Mouse (Mus musculus) T-helper 17 cell (primary cell): ENCODE results near the gene Zfp382.
"Not testable (repeated sequence)": the region's sequence is repeated elsewhere in the genome, so short reads cannot be mapped to it uniquely, and the experiment has no call there.

Experiments used
- in situ Hi-C, 2 experiments: fragments of 300-600 bp; cut with MboI, MseI; formaldehyde crosslinking; loops; 1 replicate in 1 of 2; 2 replicates in 1 of 2; pipeline ENCODE4 v1.15.1; 2025; ENCODE audit warnings: high pct_unique_total_duplicates in 2 of 2

The Zfp382 gene

DNA sequence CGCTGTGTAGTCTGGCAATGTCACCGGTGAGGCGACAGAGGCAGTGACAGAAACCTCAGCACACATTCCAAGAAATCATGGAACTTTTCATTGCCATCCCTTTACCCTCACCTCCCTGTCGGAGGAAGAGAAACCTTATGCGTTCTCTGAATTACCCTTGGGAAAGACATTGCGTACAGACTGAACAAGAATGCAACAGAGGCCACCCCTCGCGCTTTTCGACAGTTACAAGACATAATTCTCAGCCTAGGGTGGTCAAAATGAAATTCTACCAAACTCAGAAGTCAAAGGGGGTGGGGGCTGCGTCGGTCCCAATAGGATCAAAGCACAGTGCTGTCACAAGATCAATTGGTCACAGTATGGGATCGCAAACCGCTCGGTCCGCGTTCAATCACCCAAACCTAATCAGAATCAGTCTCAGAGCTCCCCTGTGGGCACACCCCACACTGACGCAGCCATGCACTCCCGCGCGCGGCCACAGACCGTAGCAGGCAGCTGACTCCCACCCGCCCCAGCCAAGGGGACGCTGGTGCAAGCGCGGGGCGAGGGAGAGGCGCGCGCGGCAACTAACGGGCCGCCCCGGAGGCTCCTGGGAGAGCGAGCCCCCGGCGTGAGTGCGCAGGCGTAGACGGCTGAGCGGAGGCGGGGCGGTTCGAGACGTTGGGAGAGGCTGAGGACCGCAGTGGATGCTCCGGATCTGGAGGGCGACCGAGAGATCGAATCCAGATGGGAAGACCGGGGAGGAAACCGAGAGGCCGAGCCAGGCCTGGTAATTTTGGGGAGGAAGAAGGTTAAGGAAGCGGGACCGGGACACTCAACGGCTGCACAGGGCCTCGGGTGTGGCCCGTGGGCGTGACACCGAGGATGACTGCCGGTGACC lies at the start of gene Zfp382:
TSS of gene Zfp382 (plus strand) at position 635 of the 880 bp plus-strand sequence.
- in situ Hi-C loops, result no loop called here

- in situ Hi-C loops, result no loop called here
These were observed 49.4 kb upstream of the Zfp382 start, which contains the start of gene Zfp82 for GRCm38 (mm10) chr7:30072146-30073028. Gene Zfp82, minus strand, starts transcription at chr7:30072900.

GRCm38 (mm10) chr7:30086524-30086923 lies 35.2 kb upstream of the Zfp382 start:
- in situ Hi-C loops, result no loop called here

DNA sequence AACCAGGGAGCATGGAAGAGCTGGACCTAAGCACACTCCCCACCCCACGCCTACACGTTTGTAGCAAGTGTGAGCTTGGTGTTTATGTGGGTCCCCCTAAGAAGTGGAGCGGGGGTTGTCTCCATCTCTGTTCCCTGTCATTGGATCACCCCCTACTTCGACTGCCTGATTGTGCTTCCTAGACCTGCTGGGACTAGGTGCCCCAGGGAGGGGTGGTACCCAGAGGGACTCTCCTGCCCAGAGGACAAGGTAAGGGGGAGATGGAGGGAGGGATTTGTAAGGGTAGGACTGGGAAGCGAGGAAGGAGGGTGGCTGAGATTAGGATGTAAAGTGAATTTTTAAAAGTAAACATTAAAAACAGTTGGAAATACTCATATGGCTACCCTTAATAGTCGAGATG lies 32.3 kb upstream of the Zfp382 start:
- in situ Hi-C loops, result no loop called here

- in situ Hi-C loops, result loop anchor here in 1 of 2 experiments (10.0 kb wide), 1 partner anchor 464 kb away; the partner anchor contains the start of genes Hspb6, Lin37 and Proser3
These were observed 31.4 kb upstream of the Zfp382 start, which contains the start of the genes Gm26920 and Zfp566 for GRCm38 (mm10) chr7:30090092-30090969. Gene Gm26920, minus strand, starts transcription at chr7:30090410. Gene Zfp566, minus strand, starts transcription at chr7:30090527.

DNA sequence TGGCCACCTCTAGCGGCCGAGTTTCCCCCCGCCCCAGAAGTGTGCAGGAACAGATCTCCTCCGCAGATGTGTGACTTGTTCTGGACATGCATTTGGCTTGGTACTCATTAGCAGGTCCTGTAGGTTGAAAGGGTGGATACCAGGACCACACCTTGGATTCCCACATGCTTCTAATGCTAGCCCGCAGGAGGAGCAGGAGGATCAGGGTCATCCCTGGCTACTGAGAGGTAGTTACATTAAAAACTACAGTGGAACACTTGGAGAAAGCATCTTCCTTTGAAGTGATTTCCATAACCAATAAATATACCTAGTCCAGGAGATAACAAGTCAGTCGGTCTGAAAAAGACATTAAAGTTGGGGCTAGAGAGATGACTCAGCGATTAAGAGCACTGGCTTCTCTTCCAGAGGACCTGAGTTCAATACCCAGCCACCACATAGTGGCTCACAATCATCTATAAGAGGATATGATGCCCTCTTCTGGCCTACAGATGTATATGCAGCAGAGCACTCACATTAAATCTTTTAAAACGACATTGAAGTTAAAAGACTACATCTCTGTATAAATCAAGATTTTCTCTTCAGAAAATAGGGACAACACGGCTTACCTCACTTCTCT lies 30.7 kb upstream of the Zfp382 start:
- in situ Hi-C loops, result loop anchor here in 1 of 2 experiments (10.0 kb wide), 1 partner anchor 464 kb away; the partner anchor contains the start of genes Hspb6, Lin37 and Proser3

DNA sequence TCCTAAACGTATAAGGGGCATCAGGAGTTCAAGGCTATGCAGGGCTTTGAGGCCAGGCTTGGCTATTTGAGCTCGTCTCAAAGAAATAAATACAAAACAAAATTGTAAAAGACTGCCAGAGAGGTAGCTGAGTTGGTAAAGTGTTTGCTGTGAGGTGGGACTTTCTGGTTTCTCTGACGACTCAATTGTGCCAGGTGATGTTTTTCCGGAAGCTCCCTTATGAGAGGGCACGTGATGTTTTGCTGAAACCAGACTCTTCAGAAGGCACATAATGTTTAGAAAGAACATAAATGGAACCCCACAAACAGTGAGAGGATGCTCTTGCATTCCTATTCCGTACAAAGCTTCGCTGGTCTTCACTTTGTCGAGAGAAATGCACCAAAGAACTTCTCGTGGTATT lies 29.1 kb upstream of the Zfp382 start:
- in situ Hi-C loops, result loop anchor here in 1 of 2 experiments (10.0 kb wide), 1 partner anchor 462 kb away; the partner anchor contains the start of genes Hspb6, Lin37 and Proser3

GRCm38 (mm10) chr7:30093918-30094415 lies 27.8 kb upstream of the Zfp382 start:
- in situ Hi-C loops, result loop anchor here in 1 of 2 experiments (10.0 kb wide), 1 partner anchor 461 kb away; the partner anchor contains the start of genes Hspb6, Lin37 and Proser3

- in situ Hi-C loops, result loop anchor here in 1 of 2 experiments (10.0 kb wide), 1 partner anchor 460 kb away; the partner anchor contains the start of genes Hspb6, Lin37 and Proser3
These were observed 26.9 kb upstream of the Zfp382 start, which contains the start of gene Zfp260 for GRCm38 (mm10) chr7:30094646-30095429. Gene Zfp260, plus strand, starts transcription at chr7:30094777.

GRCm38 (mm10) chr7:30095551-30096125 lies 26.1 kb upstream of the Zfp382 start:
- in situ Hi-C loops, result loop anchor here in 1 of 2 experiments (10.0 kb wide), 1 partner anchor 459 kb away; the partner anchor contains the start of genes Hspb6, Lin37 and Proser3

GRCm38 (mm10) chr7:30099297-30099696 lies 22.4 kb upstream of the Zfp382 start:
- in situ Hi-C loops, result loop anchor here in 1 of 2 experiments (10.0 kb wide), 1 partner anchor 456 kb away; the partner anchor contains the start of genes Hspb6, Lin37 and Proser3

DNA sequence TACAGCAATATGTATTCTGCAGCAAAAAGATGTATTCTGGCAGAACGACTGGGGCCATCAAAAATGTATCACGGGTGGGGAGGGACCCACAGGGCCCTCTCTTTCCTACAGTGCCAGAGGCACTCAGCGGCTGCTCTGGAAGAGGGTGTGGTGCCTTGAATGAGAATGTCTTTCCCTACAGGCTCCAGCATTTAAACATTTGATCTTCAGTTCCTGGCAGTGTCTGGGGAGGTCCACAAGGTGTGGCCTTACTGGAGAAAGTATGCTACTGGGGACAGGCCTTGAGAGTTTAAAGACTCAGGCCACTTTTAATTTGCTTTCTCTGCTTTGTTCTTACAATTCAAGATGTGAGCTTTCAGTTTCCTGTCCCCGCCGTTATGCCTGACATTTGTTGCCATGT lies 5.7 kb upstream of the Zfp382 start:
- in situ Hi-C loops, result no loop called here

- in situ Hi-C loops, result not testable (repeated sequence)
These were observed 3.8 kb upstream of the Zfp382 start for GRCm38 (mm10) chr7:30117935-30118334.

DNA sequence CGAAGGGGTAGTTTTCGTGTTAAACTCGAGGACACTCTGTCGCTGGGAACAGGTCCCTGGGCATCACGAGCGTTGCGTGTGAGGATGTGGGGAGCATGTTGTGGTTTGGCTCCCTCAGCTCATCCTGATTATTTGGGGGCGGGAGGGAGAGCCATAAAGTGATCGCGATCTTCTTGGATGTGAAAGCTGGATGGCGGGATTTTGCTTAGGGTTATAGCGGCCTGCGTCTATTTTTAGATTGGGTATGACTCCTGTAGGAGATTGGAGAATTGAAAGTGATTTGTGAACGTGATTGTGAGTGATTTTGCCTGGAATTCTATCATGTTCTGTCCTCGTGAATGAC lies 417 bp downstream of the Zfp382 start:
- in situ Hi-C loops, result no loop called here

GRCm38 (mm10) chr7:30129900-30130299 lies 8.2 kb downstream of the Zfp382 start:
- in situ Hi-C loops, result no loop called here

DNA sequence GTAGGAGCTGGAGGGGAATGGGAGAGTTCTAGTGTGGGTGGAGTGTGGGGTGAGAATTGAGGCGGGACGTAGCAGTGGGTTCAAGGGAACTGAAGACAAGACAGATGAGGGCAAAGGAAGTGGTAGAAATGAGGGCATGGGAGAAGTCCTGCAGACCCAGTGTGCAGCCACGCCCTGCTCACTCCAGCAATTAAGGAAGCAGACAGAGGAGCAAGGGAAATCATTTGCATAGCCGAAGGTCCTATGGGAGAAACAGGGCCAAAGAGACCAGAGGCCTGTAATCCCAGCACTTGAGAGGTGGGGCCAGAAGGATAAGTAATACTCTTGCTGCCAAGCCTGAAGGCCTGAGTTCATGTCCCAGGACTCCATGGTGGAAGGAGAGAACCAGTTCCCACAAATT lies 10.7 kb downstream of the Zfp382 start:
- in situ Hi-C loops, result no loop called here

- in situ Hi-C loops, result no loop called here
These were observed 15.1 kb downstream of the Zfp382 start for GRCm38 (mm10) chr7:30136826-30137225.

- in situ Hi-C loops, result loop anchor here in 1 of 2 experiments (5.0 kb wide), 1 partner anchor 716 kb away; no protein-coding TSS in a partner anchor
These were observed 21.4 kb downstream of the Zfp382 start for GRCm38 (mm10) chr7:30143170-30143554.
